Mouse (Mus musculus) erythroblast, embryonic 14.5 days (primary cell): ENCODE measurements around the gene Itga7.

Experiments used
- GATA1 ChIP-seq: IDR thresholded peaks from 2 replicates; pipeline ENCODE4 v1.6.1; 2012; ENCODE audit warnings: low read length, inconsistent platforms, mixed read lengths
- TAL1 ChIP-seq: IDR thresholded peaks from 3 replicates; pipeline ENCODE4 v1.6.1; 2012; ENCODE audit warnings: low read length, inconsistent platforms, mixed read lengths

DNA sequence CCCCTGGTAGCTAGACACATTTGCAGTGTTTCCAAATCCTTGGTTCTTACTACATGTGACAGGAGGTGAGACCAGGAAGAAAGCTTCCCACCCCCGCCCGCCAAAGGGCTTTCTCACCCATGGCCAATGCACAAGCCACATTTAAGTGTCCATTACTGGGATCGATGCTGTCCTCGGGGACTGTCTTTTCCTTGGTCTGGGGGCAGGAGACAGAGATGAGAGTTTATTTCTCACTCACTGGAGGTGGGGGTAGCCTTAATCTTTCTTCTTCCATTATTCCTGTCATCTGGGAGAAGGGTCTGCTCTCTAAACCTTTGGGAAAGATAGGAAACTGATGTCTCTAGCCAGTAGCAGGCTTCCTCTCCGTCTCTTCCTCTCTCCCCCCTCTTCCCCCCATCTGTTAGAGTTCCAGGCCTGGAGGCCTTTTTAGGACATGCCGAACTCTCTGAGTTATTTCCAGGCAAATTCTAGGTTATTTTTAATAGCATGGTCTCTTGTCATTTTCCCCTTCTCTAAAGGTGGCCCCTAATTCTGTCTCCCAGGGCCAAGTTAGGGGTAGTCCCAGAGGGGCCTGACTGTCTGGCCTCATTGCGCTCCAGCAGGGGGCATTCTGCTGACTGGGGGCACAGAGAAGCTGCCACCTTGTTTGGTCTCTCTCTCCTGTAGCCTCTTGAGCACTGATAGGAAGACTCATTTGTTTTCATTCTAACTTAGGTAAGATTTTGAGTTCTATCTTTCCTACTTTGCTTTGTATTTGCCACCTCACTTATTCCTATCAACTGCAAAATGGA, 1.6 kb downstream of the Itga7 start:
- TF ChIP-seq GATA1 (no peak), TAL1 (no peak)
